Mouse (Mus musculus) intestine, embryonic 14.5 days (tissue): ENCODE data around the gene Hsf5. TPM values are rescaled to one million over a fixed set of nuclear protein-coding genes. Genes with fewer than 3 reads are reported as not detected.
A peak's percentile ranks its signal among the peaks of the same experiment; 100 is the strongest.

ENCODE experiments used
- ATAC-seq: fragments of 200-750 bp; cut with Nextera tagmentation; replicated peaks from 2 replicates; pipeline ENCODE4 v1.8.0; 2017; ENCODE audit warnings: low read depth, moderate number of reproducible peaks, moderate TSS enrichment, moderate library complexity; ENCODE audit not compliant: low FRiP score, low TSS enrichment
- DNase-seq: peaks from one replicate; pipeline ENCODE4 v3.0.0-alpha.2; 2018; ENCODE audit warnings: low spot score
- H3K27ac ChIP-seq: fragments of 300-500 bp; sonication (generic); 2 replicates; pipeline ENCODE4 v1.5.1; 2014; ENCODE audit warnings: low read depth, mild to moderate bottlenecking, control low read depth
- H3K27me3 ChIP-seq: fragments of 300-500 bp; sonication (generic); replicated peaks from 2 replicates; pipeline ENCODE4 v1.6.1; 2014; ENCODE audit warnings: low read length, control low read depth; ENCODE audit not compliant: control insufficient read depth, insufficient read depth
- H3K36me3 ChIP-seq: fragments of 300-500 bp; sonication (generic); 2 replicates; pipeline ENCODE4 v1.6.1; 2014; ENCODE audit warnings: low read length, control low read depth; ENCODE audit not compliant: control insufficient read depth, insufficient read depth
- H3K4me1 ChIP-seq: fragments of 300-500 bp; sonication (generic); replicated peaks from 2 replicates; pipeline ENCODE4 v1.6.1; 2014; ENCODE audit warnings: low read length, control low read depth, mixed read lengths; ENCODE audit not compliant: control insufficient read depth, insufficient read depth
- H3K4me2 ChIP-seq: fragments of 300-500 bp; sonication (generic); 2 replicates; pipeline ENCODE4 v1.6.1; 2014; ENCODE audit warnings: low read length
- H3K4me3 ChIP-seq: fragments of 300-500 bp; sonication (generic); 2 replicates; pipeline ENCODE4 v1.5.1; 2014; ENCODE audit warnings: low read depth, low read length, control low read depth, mixed read lengths
- H3K9ac ChIP-seq: fragments of 300-500 bp; sonication (generic); 2 replicates; pipeline ENCODE4 v1.6.1; 2014; ENCODE audit warnings: mild to moderate bottlenecking, low read length
- H3K9me3 ChIP-seq: fragments of 300-500 bp; sonication (generic); 2 replicates; pipeline ENCODE4 v1.6.1; 2016; ENCODE audit warnings: low read length, control low read depth; ENCODE audit not compliant: control insufficient read depth
- WGBS: fragments of 180-500 bp; shearing (Covaris S2); extraction: QIAGEN DNeasy Blood & Tissue Kit; methylation state at CpG from one replicate; pipeline ENCODE4 v1.1.7; 2014; 5-methylcytosine and 5-hydroxymethylcytosine counted together
- polyA plus RNA-seq: library from polyadenylated mRNA; unstranded; fragments of >200 nt; fragmentation: Nextera tagmentation; extraction: Ambion mirVana; gene quantifications from 2 replicates; pipeline ENCODE4 v1.2.1, GENCODE M21; 2014

Hsf5 gene
- polyA plus RNA-seq, 1 experiment from 2014 or later: 0.38 TPM

- H3K27ac ChIP-seq: no peak overlapping the region
- H3K4me1 ChIP-seq: peaks cover 6% of the 10 kb centered on the region
- H3K9ac ChIP-seq: peak overlapping the region; percentile 44
Observed at GRCm38 (mm10) chr11:87578249-87578962, 38.6 kb upstream of the Hsf5 start.

GRCm38 (mm10) chr11:87578963-87579601 is 37.9 kb upstream of the Hsf5 start:
- Histone ChIP-seq H3K36me3 (no peaks in the 10 kb centered on the region), H3K9me3 (no peaks in the 10 kb centered on the region), H3K4me2 (peak overlapping the region; percentile 95), H3K27ac (no peak overlapping the region), H3K27me3 (no peaks in the 10 kb centered on the region), H3K9ac (peak overlapping the region; percentile 44; the same call in 1 of the 2 replicates), H3K4me1 (peaks cover 6% of the 10 kb centered on the region), H3K4me3 (peak overlapping the region; percentile 50)
- ATAC-seq (peak; percentile 30; the same call in 1 of the 2 replicates), DNase-seq (no peak)
- WGBS: 23% methylated on average over 10 of the region's 10 CpGs

More at GRCm38 (mm10) chr11:87578249-87578962, 38.6 kb upstream of the Hsf5 start:
- WGBS: under 1% methylated on average over 40 of the region's 40 CpGs
- Histone ChIP-seq H3K4me3 (peak overlapping the region; percentile 50), H3K9me3 (no peaks in the 10 kb centered on the region), H3K36me3 (no peaks in the 10 kb centered on the region), H3K4me2 (peak overlapping the region; percentile 95), H3K27me3 (no peaks in the 10 kb centered on the region)
- ATAC-seq (peak; percentile 78), DNase-seq (peak; percentile 82)

- 53% methylated on average over 1 of the region's 1 CpGs for WGBS
- no peak overlapping the region for H3K4me2 ChIP-seq
- no peak overlapping the region for H3K4me3 ChIP-seq
- H3K27ac ChIP-seq: no peak overlapping the region
- H3K27me3 ChIP-seq: no peaks in the 10 kb centered on the region
- DNase-seq: no peak
- no peaks in the 10 kb centered on the region for H3K9me3 ChIP-seq
- no peak overlapping the region for H3K9ac ChIP-seq
- no peak for ATAC-seq
- H3K36me3 ChIP-seq: no peaks in the 10 kb centered on the region
- H3K4me1 ChIP-seq: peaks cover 7% of the 10 kb centered on the region
Observed at GRCm38 (mm10) chr11:87579713-87580112, 37.3 kb upstream of the Hsf5 start.

- no peak for DNase-seq
- Histone ChIP-seq H3K4me3 (no peak overlapping the region), H3K27ac (no peak overlapping the region), H3K9ac (no peak overlapping the region), H3K9me3 (no peaks in the 10 kb centered on the region), H3K4me2 (no peak overlapping the region), H3K4me1 (peaks cover 10% of the 10 kb centered on the region), H3K36me3 (no peaks in the 10 kb centered on the region), H3K27me3 (no peaks in the 10 kb centered on the region)
- 54% methylated on average over 10 of the region's 10 CpGs for WGBS
- ATAC-seq: no peak
Observed at GRCm38 (mm10) chr11:87580543-87581085, 36.4 kb upstream of the Hsf5 start.

GRCm38 (mm10) chr11:87581161-87581865 is 35.7 kb upstream of the Hsf5 start:
- no peak overlapping the region for H3K4me3 ChIP-seq
- no peak overlapping the region for H3K4me2 ChIP-seq
- H3K9ac ChIP-seq: no peak overlapping the region
- H3K27me3 ChIP-seq: no peaks in the 10 kb centered on the region
- no peaks in the 10 kb centered on the region for H3K9me3 ChIP-seq
- 85% methylated on average over 12 of the region's 12 CpGs for WGBS
- peaks cover 10% of the 10 kb centered on the region for H3K4me1 ChIP-seq
- ATAC-seq (no peak), DNase-seq (no peak)
- no peak overlapping the region for H3K27ac ChIP-seq
- no peaks in the 10 kb centered on the region for H3K36me3 ChIP-seq

GRCm38 (mm10) chr11:87581933-87582710 is 34.8 kb upstream of the Hsf5 start:
- ATAC-seq (no peak), DNase-seq (no peak)
- Histone ChIP-seq H3K4me2 (no peak overlapping the region), H3K27ac (no peak overlapping the region), H3K36me3 (no peaks in the 10 kb centered on the region), H3K9me3 (no peaks in the 10 kb centered on the region), H3K4me1 (peaks cover 10% of the 10 kb centered on the region), H3K27me3 (no peaks in the 10 kb centered on the region), H3K4me3 (no peak overlapping the region), H3K9ac (no peak overlapping the region)
- WGBS: 81% methylated on average over 8 of the region's 8 CpGs

- H3K4me1 ChIP-seq: peaks cover 4% of the 10 kb centered on the region; the same call in 1 of the 2 replicates
- H3K27ac ChIP-seq: no peak overlapping the region
- WGBS: 80% methylated on average over 6 of the region's 6 CpGs
- DNase-seq: no peak
- H3K9ac ChIP-seq: no peak overlapping the region
- no peaks in the 10 kb centered on the region for H3K36me3 ChIP-seq
- H3K4me2 ChIP-seq: no peak overlapping the region
- H3K4me3 ChIP-seq: no peak overlapping the region
- H3K27me3 ChIP-seq: no peaks in the 10 kb centered on the region
- no peak for ATAC-seq
- H3K9me3 ChIP-seq: no peaks in the 10 kb centered on the region
Observed at GRCm38 (mm10) chr11:87583291-87584034, 33.5 kb upstream of the Hsf5 start.
